Mouse (Mus musculus): ENCODE measurements around the gene Vps41. TPM values are rescaled to one million over a fixed set of nuclear protein-coding genes. Genes with fewer than 3 reads are reported as not detected.

The Vps41 gene
- polyA plus RNA-seq (2016; fragmentation: Nextera tagmentation; extraction: Ambion mirVana), result 67.1 and 81.5 TPM in 2 replicates

DNA sequence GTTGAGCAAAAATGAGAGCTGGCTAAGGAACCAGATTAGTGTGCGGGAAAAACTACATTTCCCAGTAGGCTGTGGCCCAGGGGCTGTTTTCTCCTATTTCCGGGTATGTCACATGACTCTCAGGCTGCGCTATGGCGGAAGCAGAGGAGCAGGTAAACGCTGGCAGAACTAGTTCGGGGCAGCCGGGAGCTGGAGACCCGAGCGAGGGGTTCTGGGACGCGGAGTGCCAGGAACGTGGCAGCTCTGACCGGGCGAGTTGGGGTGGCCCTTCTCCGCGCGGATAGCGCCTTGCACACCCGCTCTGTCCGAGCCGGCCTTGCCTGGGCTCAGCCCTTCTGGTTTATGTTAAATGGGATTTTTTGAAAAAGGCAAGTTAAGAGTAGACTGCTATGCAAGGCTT lies at the start of gene Vps41:
Gene Vps41, plus strand, starts transcription at position 102 of the 400 bp plus-strand sequence.
- DNase-seq (ENCODE audit: low spot score), result peak; percentile 77
- no peaks in the 10 kb centered on the region for H3K27me3 ChIP-seq (ENCODE audit: low read depth, poor library complexity, severe bottlenecking)
- peaks cover 9% of the 10 kb centered on the region; the same call in 1 of the 2 replicates for H3K4me1 ChIP-seq
- peak within 1 kb of the TSS; percentile 88 for H3K27ac ChIP-seq (replicated peaks)
- WGBS, result under 1% methylated on average over 21 of the region's 21 CpGs
- no peaks in the 10 kb centered on the region for H3K9me3 ChIP-seq (replicated peaks)
- no peaks in the 10 kb centered on the region for H3K36me3 ChIP-seq
- peak within 1 kb of the TSS; percentile 91 for H3K4me3 ChIP-seq

DNA sequence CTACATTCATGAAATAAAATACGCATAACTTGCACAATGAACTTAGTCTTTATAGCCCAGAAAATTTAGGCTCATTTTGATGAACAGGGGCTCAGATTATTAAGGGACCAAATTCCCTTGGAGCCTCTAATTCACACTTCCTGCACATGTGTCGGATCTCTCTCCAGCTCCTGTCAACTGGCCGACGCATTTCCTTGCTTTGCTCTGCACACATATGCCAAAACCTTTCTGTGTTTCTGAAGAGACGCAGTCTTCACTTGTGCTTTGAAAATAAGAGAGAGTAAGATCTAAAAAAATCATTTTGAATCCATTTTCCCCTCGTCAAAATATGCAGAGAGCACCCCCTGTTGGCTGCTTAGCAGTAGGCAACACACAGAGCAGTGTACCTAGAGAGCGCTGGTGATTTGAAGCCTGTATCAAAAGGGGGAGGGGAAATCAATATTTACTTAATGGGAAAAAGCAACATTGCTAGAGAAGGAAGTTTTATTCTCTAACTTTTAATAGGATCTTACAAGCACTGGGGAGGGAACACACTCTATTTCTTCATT lies 18.5 kb upstream of the Vps41 start:
- DNase-seq (ENCODE audit: low spot score), result peak; percentile 41
- H3K27me3 ChIP-seq (ENCODE audit: low read depth, poor library complexity, severe bottlenecking), result no peaks in the 10 kb centered on the region
- no peaks in the 10 kb centered on the region for H3K36me3 ChIP-seq
- no peak overlapping the region for H3K27ac ChIP-seq (replicated peaks)
- no peak overlapping the region for H3K4me3 ChIP-seq
- no peaks in the 10 kb centered on the region for H3K9me3 ChIP-seq (replicated peaks)
- H3K4me1 ChIP-seq, result peaks cover 4% of the 10 kb centered on the region; the same call in 1 of the 2 replicates
- 54% methylated on average over 7 of the region's 7 CpGs for WGBS

DNA sequence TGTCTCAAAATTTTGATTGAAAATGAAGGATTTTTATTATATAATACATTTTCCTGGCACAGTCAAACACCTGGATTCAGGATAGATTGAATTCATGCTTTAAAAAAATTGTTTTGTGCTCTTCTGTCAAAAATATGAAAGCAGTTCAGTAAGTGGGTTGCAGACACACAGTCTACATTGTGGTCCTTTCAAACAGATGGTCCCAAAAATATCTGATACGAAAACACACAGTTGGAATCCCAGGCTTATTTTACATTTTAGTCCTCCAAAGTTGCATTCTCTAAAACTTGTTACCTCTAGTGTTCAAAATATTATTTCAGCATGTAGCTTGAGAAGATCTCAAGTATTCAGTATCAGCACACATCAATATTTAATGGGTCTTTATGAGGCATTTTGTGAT lies 5.4 kb upstream of the Vps41 start:
- WGBS, result 88% methylated on average over 1 of the region's 1 CpGs
- Histone ChIP-seq H3K4me3 (no peak overlapping the region), H3K36me3 (no peaks in the 10 kb centered on the region), H3K4me1 (no peaks in the 10 kb centered on the region), H3K27ac (replicated peaks) (no peak overlapping the region), H3K9me3 (replicated peaks) (no peaks in the 10 kb centered on the region), H3K27me3 (ENCODE audit: low read depth, poor library complexity, severe bottlenecking) (no peaks in the 10 kb centered on the region)
- DNase-seq (ENCODE audit: low spot score), result no peak

DNA sequence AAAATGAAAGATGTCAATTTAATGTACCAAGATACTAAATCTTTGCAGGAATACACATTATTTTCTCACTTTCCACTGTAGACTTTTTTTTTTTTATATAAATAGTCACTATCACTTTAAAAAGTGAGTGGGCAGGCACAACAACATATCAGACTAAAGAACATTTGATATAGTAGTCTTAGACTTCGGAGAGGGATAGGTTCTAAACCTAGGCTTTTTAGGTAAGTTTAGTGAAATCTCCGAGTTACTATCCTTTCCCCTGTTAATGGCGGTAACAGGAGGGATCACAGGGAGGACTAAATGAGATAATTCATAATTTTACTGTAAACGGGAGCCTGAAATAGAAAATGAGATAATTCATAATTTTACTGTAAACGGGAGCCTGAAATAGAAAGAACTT lies 379 bp upstream of the Vps41 start:
- Histone ChIP-seq H3K9me3 (replicated peaks) (no peaks in the 10 kb centered on the region), H3K4me1 (peaks cover 9% of the 10 kb centered on the region; the same call in 1 of the 2 replicates), H3K27me3 (ENCODE audit: low read depth, poor library complexity, severe bottlenecking) (no peaks in the 10 kb centered on the region), H3K4me3 (peak overlapping the region; percentile 91), H3K27ac (replicated peaks) (no peak overlapping the region), H3K36me3 (no peaks in the 10 kb centered on the region)
- DNase-seq (ENCODE audit: low spot score), result no peak
- WGBS, result 48% methylated on average over 5 of the region's 5 CpGs

DNA sequence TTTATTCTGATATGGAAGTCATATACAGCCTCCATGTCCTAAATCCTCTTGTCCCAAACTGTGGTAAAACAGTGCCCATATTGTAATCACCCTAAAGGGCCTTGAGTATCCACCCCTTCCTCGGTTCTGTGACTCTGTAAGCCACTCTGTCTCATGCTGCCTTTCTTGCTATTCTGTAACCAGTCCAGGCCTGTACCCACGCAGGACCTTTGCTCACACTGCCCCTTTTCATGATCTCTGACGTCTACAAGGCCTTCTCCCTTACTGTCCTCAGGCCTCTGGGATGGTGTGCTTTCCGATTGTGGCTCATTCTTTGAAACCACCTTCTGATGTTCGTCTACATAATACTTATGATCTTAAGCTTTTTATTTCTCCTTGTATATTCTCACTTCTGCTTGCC lies 1.4 kb downstream of the Vps41 start:
- DNase-seq (ENCODE audit: low spot score), result no peak
- 85% methylated on average over 5 of the region's 5 CpGs for WGBS
- Histone ChIP-seq H3K4me3 (no peak overlapping the region), H3K27me3 (ENCODE audit: low read depth, poor library complexity, severe bottlenecking) (no peaks in the 10 kb centered on the region), H3K4me1 (peaks cover 9% of the 10 kb centered on the region; the same call in 1 of the 2 replicates), H3K9me3 (replicated peaks) (no peaks in the 10 kb centered on the region), H3K27ac (replicated peaks) (no peak overlapping the region), H3K36me3 (peaks cover 7% of the 10 kb centered on the region)

DNA sequence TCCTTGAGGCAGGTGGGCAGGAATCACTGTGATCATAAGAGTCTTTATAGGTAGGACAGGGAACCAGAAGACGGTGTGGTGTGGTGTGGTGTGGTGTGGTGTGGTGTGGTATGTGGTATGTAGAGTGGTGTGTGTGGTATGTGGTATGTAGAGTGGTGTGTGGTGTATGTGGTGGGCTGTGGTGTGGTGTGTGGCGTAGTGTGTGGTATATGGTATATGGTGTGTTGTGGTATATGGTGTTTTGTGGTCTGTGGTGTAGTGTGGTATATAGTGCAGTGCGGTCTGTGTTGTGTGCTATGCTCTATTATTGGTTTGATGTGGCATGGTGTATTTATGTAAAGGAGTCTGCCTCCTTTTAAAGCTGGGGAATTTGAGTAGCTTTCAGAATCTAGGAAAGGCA lies 13.6 kb downstream of the Vps41 start:
- no peak overlapping the region for H3K4me3 ChIP-seq
- H3K9me3 ChIP-seq (replicated peaks), result 0 out of 2 replicates have a peak, but pooled peaks cover 4% of the 10 kb centered on the region
- peaks cover 27% of the 10 kb centered on the region for H3K36me3 ChIP-seq
- no peak overlapping the region for H3K27ac ChIP-seq (replicated peaks)
- H3K27me3 ChIP-seq (ENCODE audit: low read depth, poor library complexity, severe bottlenecking), result no peaks in the 10 kb centered on the region
- H3K4me1 ChIP-seq, result no peaks in the 10 kb centered on the region
- DNase-seq (ENCODE audit: low spot score), result no peak
- 94% methylated on average over 3 of the region's 3 CpGs for WGBS

DNA sequence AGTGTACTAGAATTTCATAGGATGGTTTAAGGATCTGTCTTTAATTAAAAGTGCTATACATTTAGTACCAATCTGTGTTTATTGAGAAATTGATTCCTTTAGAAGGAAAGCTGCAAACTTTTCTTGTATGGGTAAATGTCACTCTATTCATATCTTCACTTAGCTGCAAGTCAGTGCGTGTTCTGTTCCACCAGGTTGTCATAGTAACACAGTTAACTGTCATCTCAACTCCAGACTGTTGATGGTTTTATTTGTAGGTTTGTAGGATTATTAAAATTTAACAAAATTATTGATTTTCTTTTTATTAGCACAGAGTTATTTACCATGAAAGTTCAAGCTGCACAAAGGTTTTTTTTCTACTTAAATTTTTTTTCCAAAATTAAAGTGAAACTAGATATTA lies 19.5 kb downstream of the Vps41 start:
- Histone ChIP-seq H3K9me3 (replicated peaks) (peaks cover 8% of the 10 kb centered on the region; the same call in 1 of the 2 replicates), H3K27me3 (ENCODE audit: low read depth, poor library complexity, severe bottlenecking) (no peaks in the 10 kb centered on the region), H3K27ac (replicated peaks) (no peak overlapping the region), H3K4me1 (no peaks in the 10 kb centered on the region), H3K4me3 (no peak overlapping the region), H3K36me3 (peaks cover 25% of the 10 kb centered on the region)
- 88% methylated on average over 1 of the region's 1 CpGs for WGBS
- no peak for DNase-seq (ENCODE audit: low spot score)

DNA sequence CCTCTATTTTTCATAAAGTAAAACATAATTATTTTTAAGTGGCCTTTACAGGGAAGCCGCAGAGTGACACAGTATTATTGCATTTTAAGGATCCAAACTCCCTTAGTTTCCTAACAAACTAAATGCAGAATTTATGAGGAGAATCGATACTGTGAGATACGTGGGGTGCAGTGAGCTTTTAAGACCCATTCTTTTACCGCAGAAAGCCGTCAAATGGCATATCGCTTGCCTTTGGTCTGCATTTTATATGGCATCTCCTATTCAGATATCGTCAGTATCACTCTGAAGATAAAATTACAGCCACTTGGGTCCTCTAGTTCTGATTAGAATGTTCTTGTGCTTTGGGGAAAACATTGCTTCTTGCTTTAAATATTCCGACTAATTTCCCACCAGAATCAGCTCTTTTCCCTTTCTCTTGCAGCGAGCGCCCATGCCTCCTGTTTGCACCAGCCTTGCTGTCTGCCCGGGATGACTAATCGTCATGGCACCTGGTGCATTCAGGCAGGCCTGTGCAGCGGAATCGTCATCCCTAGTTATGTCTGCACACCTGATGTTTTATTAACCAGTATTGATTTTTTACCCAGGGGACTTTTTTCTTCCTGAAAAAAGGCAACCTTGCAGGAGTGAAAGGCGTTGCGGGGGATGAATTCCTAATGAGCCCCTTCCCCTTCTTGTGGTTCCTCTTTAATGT lies 26.6 kb downstream of the Vps41 start:
- peaks cover 25% of the 10 kb centered on the region for H3K36me3 ChIP-seq

DNA sequence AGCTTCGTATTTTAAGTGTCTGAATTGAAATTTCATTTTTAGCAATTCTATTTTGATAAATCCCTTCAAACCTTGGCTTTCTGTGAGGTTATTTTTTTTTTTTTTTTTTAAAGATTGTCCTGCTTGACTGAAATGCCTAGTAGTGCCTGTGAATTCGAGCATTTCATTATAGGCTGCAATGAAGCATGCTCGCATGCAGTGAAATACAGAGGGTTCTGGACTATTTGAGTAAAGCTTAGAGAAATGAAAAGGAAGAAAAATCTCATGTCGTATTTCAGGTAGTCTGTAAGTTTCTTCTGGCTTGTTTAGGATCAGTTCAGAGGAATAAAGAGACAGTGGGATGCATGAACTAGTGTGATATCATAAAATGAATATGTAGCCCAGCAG lies 27.2 kb downstream of the Vps41 start:
- WGBS, result 91% methylated on average over 4 of the region's 4 CpGs
- H3K27ac ChIP-seq (replicated peaks), result no peak overlapping the region
- no peaks in the 10 kb centered on the region for H3K27me3 ChIP-seq (ENCODE audit: low read depth, poor library complexity, severe bottlenecking)
- peaks cover 24% of the 10 kb centered on the region for H3K36me3 ChIP-seq
- no peak for DNase-seq (ENCODE audit: low spot score)
- H3K4me3 ChIP-seq, result no peak overlapping the region
- no peaks in the 10 kb centered on the region for H3K4me1 ChIP-seq
- peaks cover 8% of the 10 kb centered on the region; the same call in 1 of the 2 replicates for H3K9me3 ChIP-seq (replicated peaks)

More for the DNA sequence above, 26.6 kb downstream of the Vps41 start:
- no peak for DNase-seq (ENCODE audit: low spot score)
- Histone ChIP-seq H3K27ac (replicated peaks) (no peak overlapping the region), H3K9me3 (replicated peaks) (peaks cover 8% of the 10 kb centered on the region; the same call in 1 of the 2 replicates), H3K27me3 (ENCODE audit: low read depth, poor library complexity, severe bottlenecking) (no peaks in the 10 kb centered on the region), H3K4me1 (no peaks in the 10 kb centered on the region), H3K4me3 (no peak overlapping the region)
- 85% methylated on average over 16 of the region's 16 CpGs for WGBS

DNA sequence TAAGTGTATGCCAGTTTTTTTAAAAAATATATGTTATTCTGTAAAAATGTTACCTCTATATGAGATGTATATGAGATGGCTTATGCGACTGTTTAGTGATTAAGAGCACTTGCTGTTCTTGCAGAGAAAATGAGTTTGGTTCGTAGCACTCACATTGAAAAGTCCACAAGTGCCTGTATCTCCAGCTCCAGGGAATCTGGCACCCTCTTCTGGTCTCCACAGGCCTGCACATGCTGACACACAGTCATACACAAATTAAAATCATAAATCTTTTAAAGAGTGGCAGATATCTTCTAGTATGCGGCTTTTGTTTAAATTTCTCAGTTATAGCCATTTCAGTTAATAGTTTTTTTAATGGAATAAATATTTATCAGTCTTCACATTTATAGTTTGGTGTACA lies 40.9 kb downstream of the Vps41 start:
- Histone ChIP-seq H3K27ac (replicated peaks) (no peak overlapping the region), H3K27me3 (ENCODE audit: low read depth, poor library complexity, severe bottlenecking) (no peaks in the 10 kb centered on the region), H3K9me3 (replicated peaks) (no peaks in the 10 kb centered on the region), H3K4me1 (no peaks in the 10 kb centered on the region), H3K4me3 (no peak overlapping the region), H3K36me3 (no peaks in the 10 kb centered on the region)
- no peak for DNase-seq (ENCODE audit: low spot score)
- WGBS, result 87% methylated on average over 3 of the region's 3 CpGs

DNA sequence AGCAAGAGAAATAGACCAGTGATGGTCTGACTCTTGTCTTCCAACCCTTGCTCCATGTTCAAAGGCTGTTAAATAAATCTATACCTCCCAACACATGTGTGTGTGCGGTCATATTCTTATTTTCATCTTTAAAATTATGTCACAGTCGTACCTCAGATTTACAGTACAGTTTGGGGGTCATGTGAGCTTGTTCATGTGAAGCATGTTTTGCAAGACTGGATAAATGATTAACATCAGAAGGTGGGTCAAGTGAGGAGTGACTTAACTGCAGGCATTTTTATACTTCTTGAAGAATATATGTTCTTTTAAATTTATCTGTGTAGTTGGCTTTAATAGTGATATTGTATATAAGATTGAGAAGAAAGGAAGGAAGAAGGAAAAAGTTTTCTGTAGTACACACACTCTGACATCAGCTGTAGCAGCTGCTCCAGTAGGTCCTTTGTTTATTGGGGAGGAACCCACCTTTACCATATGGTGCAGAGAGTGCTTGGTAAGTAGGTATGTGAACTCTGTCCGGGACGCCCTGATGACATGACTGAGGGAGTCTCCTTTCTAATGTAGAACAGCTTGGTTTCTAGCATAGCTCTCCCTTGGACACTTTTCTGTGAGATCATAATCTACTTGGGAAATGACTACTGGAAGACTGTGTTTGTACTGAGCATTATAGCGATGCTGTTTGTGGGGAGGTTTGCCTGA lies 42.4 kb downstream of the Vps41 start:
- no peak for DNase-seq (ENCODE audit: low spot score)
- Histone ChIP-seq H3K4me1 (no peaks in the 10 kb centered on the region), H3K9me3 (replicated peaks) (no peaks in the 10 kb centered on the region), H3K27ac (replicated peaks) (no peak overlapping the region), H3K36me3 (no peaks in the 10 kb centered on the region), H3K27me3 (ENCODE audit: low read depth, poor library complexity, severe bottlenecking) (no peaks in the 10 kb centered on the region), H3K4me3 (no peak overlapping the region)
- WGBS, result 90% methylated on average over 5 of the region's 5 CpGs

DNA sequence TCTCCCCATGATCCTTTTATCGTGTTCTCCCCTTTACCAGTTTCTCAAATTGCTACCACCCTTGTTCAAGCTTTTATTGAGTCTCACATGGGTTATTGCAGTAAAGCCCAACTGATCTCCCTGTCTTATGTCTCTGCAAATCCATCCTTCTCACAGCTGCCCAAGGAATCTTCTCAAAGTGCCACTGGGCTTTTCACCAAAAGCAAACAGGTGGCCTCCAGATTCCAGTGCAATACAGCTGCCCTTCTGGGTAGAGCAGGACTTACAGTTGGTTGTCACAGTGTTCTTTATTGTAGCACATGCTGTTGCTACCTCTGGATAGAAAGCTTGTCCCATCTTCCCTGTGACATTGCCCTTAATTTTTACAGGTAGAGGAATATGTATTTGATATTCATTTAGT lies 44.4 kb downstream of the Vps41 start:
- WGBS, result 65% methylated on average over 1 of the region's 1 CpGs

DNA sequence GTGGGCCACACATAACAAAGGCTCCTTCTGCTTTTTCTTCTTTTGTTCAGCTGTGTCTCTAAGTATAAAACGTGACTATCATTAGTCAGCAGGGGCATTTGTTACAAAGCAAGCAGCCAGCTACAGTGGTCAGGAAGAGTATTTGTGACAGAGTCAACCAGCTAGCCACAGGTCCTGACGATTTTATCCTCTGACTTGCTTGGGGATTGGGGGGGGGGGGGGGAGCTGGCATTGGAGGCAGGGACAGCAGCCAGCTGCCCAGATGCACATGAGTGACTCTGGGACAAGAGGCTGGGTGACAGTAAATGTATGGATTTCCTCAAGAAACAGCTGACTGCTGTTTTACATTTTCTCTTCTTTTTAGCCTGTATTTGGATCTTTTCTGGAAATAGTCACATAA lies 50.8 kb downstream of the Vps41 start:
- WGBS, result 18% methylated on average over 2 of the region's 2 CpGs
- H3K27ac ChIP-seq (replicated peaks), result 0 out of 2 replicates have a peak overlapping the region, but pooled peaks have one; percentile 49

More for the DNA sequence above, 44.4 kb downstream of the Vps41 start:
- no peak overlapping the region for H3K4me3 ChIP-seq
- no peaks in the 10 kb centered on the region for H3K9me3 ChIP-seq (replicated peaks)
- no peak for DNase-seq (ENCODE audit: low spot score)
- H3K27me3 ChIP-seq (ENCODE audit: low read depth, poor library complexity, severe bottlenecking), result no peaks in the 10 kb centered on the region
- H3K4me1 ChIP-seq, result no peaks in the 10 kb centered on the region
- no peaks in the 10 kb centered on the region for H3K36me3 ChIP-seq
- H3K27ac ChIP-seq (replicated peaks), result no peak overlapping the region

More for the DNA sequence above, 50.8 kb downstream of the Vps41 start:
- no peak overlapping the region for H3K4me3 ChIP-seq
- H3K27me3 ChIP-seq (ENCODE audit: low read depth, poor library complexity, severe bottlenecking), result no peaks in the 10 kb centered on the region
- H3K9me3 ChIP-seq (replicated peaks), result no peaks in the 10 kb centered on the region
- no peaks in the 10 kb centered on the region for H3K36me3 ChIP-seq
- H3K4me1 ChIP-seq, result peaks cover 23% of the 10 kb centered on the region
- no peak for DNase-seq (ENCODE audit: low spot score)
